Mouse (Mus musculus): ENCODE results near the gene Egflam.

The Egflam gene

GRCm38 (mm10) chr15:7173346-7173745, 224.8 kb downstream of the Egflam start:
- DNase-seq: no peak

DNA sequence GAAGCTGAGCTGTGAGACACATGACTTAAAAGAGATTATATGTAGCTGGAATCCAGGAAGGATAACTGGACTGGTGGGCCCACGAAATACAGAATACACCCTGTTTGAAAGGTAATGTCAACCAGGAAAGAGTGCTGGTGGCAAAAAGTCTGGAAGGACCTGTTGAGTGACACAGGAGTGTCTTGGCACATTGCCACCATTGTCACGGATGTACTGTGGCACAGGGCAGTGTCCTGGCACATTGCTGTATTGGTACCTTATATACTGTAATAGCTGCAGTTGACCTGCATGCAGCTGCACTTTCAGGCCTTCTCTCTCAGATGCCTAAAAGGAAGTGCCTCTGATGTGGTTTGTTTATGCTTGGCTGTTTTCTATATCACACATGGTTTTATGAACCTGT, 225.3 kb downstream of the Egflam start:
- no peak for DNase-seq

- no peak for DNase-seq
These were observed 230.2 kb downstream of the Egflam start for GRCm38 (mm10) chr15:7167906-7168532.

GRCm38 (mm10) chr15:7167238-7167905, 230.8 kb downstream of the Egflam start:
- no peak for DNase-seq

GRCm38 (mm10) chr15:7166735-7167134, 231.5 kb downstream of the Egflam start:
- no peak for DNase-seq

- DNase-seq: no peak
These were observed 234.3 kb downstream of the Egflam start for GRCm38 (mm10) chr15:7163851-7164250.

GRCm38 (mm10) chr15:7160321-7160720, 237.9 kb downstream of the Egflam start:
- no peak for DNase-seq

DNA sequence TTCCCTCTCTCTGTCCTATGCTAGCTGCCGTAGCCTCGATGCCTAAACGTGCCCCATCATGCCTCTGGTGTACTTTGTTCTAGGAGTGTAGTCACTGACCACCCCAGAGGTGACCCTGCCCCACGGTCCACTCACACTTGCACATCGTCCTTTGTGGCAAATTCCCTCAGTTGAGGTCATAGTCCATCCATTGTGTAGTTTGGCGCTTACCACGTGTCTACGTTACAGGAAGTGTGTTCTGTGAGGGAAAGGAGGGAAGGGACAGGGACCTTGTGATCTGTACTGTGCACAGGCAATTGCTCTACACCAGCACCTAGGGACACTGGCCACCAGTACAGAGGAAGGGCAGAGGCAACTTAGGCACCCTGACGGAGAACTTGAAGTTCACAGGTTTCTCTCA, 238.3 kb downstream of the Egflam start:
- DNase-seq: no peak

- no peak for DNase-seq
These were observed 240.5 kb downstream of the Egflam start for GRCm38 (mm10) chr15:7157658-7158057.

All from spleen, adult 18-20 months (tissue).